Mouse (Mus musculus): ENCODE data around the gene Txndc9. TPM values are rescaled to one million over a fixed set of nuclear protein-coding genes. Genes with fewer than 3 reads are reported as not detected.

Txndc9 gene
- polyA plus RNA-seq, 1 experiment = 89.5 TPM

GRCm38 (mm10) chr1:38006741-38007140 is 9.0 kb upstream of the Txndc9 start:
- no peaks in the 10 kb centered on the region; the same call in 1 of the 2 replicates for H3K4me1 ChIP-seq (ENCODE audit: control insufficient read depth, insufficient read depth, low read length)
- TF ChIP-seq CTCF (IDR thresholded peaks at IDR 0.05; ENCODE audit: borderline replicate concordance, insufficient read depth, low read length) (no peak), POLR2A (IDR thresholded peaks at IDR 0.05; ENCODE audit: low read depth, low read length) (no peak)
- no peak overlapping the region for H3K4me3 ChIP-seq (ENCODE audit: insufficient read depth, low read length)
- H3K27ac ChIP-seq (ENCODE audit: insufficient read depth, low read length) = no peak overlapping the region

- TF ChIP-seq POLR2A (IDR thresholded peaks at IDR 0.05; ENCODE audit: low read depth, low read length) (no peak), CTCF (IDR thresholded peaks at IDR 0.05; ENCODE audit: borderline replicate concordance, insufficient read depth, low read length) (no peak)
These were observed 5.4 kb upstream of the Txndc9 start for GRCm38 (mm10) chr1:38003046-38003445.

GRCm38 (mm10) chr1:38001956-38002355 is 4.3 kb upstream of the Txndc9 start:
- TF ChIP-seq POLR2A (IDR thresholded peaks at IDR 0.05; ENCODE audit: low read depth, low read length) (no peak), CTCF (IDR thresholded peaks at IDR 0.05; ENCODE audit: borderline replicate concordance, insufficient read depth, low read length) (no peak)
- Histone ChIP-seq H3K4me1 (ENCODE audit: control insufficient read depth, insufficient read depth, low read length) (peaks cover 2% of the 10 kb centered on the region), H3K4me3 (ENCODE audit: insufficient read depth, low read length) (no peak overlapping the region), H3K27ac (ENCODE audit: insufficient read depth, low read length) (no peak overlapping the region)

More at GRCm38 (mm10) chr1:38003046-38003445, 5.4 kb upstream of the Txndc9 start:
- Histone ChIP-seq H3K27ac (ENCODE audit: insufficient read depth, low read length) (no peak overlapping the region), H3K4me3 (ENCODE audit: insufficient read depth, low read length) (no peak overlapping the region), H3K4me1 (ENCODE audit: control insufficient read depth, insufficient read depth, low read length) (peaks cover 2% of the 10 kb centered on the region)

DNA sequence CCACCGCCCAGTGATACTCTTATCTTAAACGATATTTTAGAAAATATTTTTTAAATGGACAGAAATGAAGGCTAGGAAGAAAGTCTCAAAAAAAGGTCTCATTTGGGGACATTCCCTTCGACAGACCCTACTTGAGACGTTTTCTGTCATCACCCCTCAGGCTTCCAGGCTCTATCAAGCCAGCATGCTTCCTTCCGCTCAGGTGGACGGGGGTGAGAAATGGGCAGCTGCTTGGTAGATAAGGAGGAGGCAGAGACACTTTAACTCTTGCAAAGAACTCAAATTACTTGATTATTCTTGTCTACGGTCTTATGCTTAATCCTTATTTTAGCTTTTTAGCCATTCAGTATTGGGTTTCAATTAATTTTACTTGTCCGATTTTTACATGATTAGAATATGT is 3.2 kb upstream of the Txndc9 start:
- Histone ChIP-seq H3K4me3 (ENCODE audit: insufficient read depth, low read length) (no peak overlapping the region), H3K27ac (ENCODE audit: insufficient read depth, low read length) (no peak overlapping the region), H3K4me1 (ENCODE audit: control insufficient read depth, insufficient read depth, low read length) (peaks cover 2% of the 10 kb centered on the region)
- TF ChIP-seq CTCF (IDR thresholded peaks at IDR 0.05; ENCODE audit: borderline replicate concordance, insufficient read depth, low read length) = no peak
- no peak for TF ChIP-seq POLR2A (IDR thresholded peaks at IDR 0.05; ENCODE audit: low read depth, low read length)

DNA sequence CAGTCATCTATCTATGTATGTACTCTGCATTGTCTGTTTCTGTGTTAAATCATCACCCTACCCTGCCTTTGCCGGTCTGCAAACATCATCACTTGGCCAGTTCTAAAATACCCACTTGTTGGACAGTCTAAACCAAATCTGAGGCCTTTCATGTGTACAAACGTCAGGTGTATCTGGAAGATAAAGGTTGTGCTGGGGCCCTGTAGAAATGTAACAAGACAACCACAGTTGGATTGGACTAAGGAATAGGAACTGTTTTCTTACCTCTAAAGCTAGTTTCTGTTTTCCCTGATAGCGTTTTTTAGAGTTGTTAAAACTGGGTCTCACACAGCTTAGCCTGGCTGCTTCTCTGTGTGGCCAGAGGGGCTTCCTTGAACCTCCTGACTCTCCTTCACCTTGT is 1.9 kb upstream of the Txndc9 start:
- TF ChIP-seq CTCF (IDR thresholded peaks at IDR 0.05; ENCODE audit: borderline replicate concordance, insufficient read depth, low read length) = no peak
- no peak for TF ChIP-seq POLR2A (IDR thresholded peaks at IDR 0.05; ENCODE audit: low read depth, low read length)
- H3K27ac ChIP-seq (ENCODE audit: insufficient read depth, low read length) = no peak overlapping the region
- H3K4me1 ChIP-seq (ENCODE audit: control insufficient read depth, insufficient read depth, low read length) = peaks cover 2% of the 10 kb centered on the region
- H3K4me3 ChIP-seq (ENCODE audit: insufficient read depth, low read length) = peak overlapping the region; percentile 98

- TF ChIP-seq POLR2A (IDR thresholded peaks at IDR 0.05; ENCODE audit: low read depth, low read length) = no peak
- no peak for TF ChIP-seq CTCF (IDR thresholded peaks at IDR 0.05; ENCODE audit: borderline replicate concordance, insufficient read depth, low read length)
These were observed 892 bp upstream of the Txndc9 start for GRCm38 (mm10) chr1:37998371-37999199.

GRCm38 (mm10) chr1:37996877-37997484 is 712 bp downstream of the Txndc9 start:
- TF ChIP-seq CTCF (IDR thresholded peaks at IDR 0.05; ENCODE audit: borderline replicate concordance, insufficient read depth, low read length) (no peak), POLR2A (IDR thresholded peaks at IDR 0.05; ENCODE audit: low read depth, low read length) (peak; percentile 75)
- peak overlapping the region; percentile 97 for H3K4me3 ChIP-seq (ENCODE audit: insufficient read depth, low read length)
- peak overlapping the region; percentile 88 for H3K27ac ChIP-seq (ENCODE audit: insufficient read depth, low read length)
- peaks cover 2% of the 10 kb centered on the region for H3K4me1 ChIP-seq (ENCODE audit: control insufficient read depth, insufficient read depth, low read length)

More at GRCm38 (mm10) chr1:37998371-37999199, 892 bp upstream of the Txndc9 start:
- Histone ChIP-seq H3K4me3 (ENCODE audit: insufficient read depth, low read length) (peak overlapping the region; percentile 98), H3K27ac (ENCODE audit: insufficient read depth, low read length) (peak overlapping the region; percentile 44), H3K4me1 (ENCODE audit: control insufficient read depth, insufficient read depth, low read length) (peaks cover 2% of the 10 kb centered on the region)

- no peak overlapping the region for H3K27ac ChIP-seq (ENCODE audit: insufficient read depth, low read length)
- peak overlapping the region; percentile 97 for H3K4me3 ChIP-seq (ENCODE audit: insufficient read depth, low read length)
- TF ChIP-seq POLR2A (IDR thresholded peaks at IDR 0.05; ENCODE audit: low read depth, low read length) (no peak), CTCF (IDR thresholded peaks at IDR 0.05; ENCODE audit: borderline replicate concordance, insufficient read depth, low read length) (no peak)
- peaks cover 2% of the 10 kb centered on the region for H3K4me1 ChIP-seq (ENCODE audit: control insufficient read depth, insufficient read depth, low read length)
These were observed 1.5 kb downstream of the Txndc9 start for GRCm38 (mm10) chr1:37996226-37996625.

- no peak overlapping the region for H3K27ac ChIP-seq (ENCODE audit: insufficient read depth, low read length)
- no peak for TF ChIP-seq POLR2A (IDR thresholded peaks at IDR 0.05; ENCODE audit: low read depth, low read length)
- no peak for TF ChIP-seq CTCF (IDR thresholded peaks at IDR 0.05; ENCODE audit: borderline replicate concordance, insufficient read depth, low read length)
- no peak overlapping the region for H3K4me3 ChIP-seq (ENCODE audit: insufficient read depth, low read length)
- no peaks in the 10 kb centered on the region for H3K4me1 ChIP-seq (ENCODE audit: control insufficient read depth, insufficient read depth, low read length)
These were observed 9.8 kb downstream of the Txndc9 start for GRCm38 (mm10) chr1:37987856-37988255.

All from embryonic fibroblast, embryonic 13.5 days (primary cell).